Comparison of ENCODE assay signal across 20 mouse cellular contexts in the genomic region with DNA sequence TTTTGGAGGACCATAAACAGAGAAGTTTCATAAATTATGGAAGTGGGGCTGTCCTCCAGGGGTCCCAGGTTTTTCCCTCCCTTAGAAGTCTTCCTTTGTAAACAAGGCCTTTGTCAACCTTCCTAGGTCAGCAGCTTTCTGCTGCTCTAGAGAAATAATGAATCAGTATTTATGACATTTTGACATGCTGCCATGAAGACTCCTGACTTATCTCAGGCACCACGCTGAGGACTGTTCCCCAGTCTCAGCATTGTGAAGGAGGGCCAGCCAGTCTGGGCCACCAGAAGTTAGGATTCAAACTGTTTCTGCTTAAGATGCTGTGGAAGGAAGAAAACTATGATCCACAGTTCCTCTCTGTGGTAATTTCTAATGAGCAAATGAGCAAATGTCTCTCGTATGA. TPM values are rescaled to one million over a fixed set of nuclear protein-coding genes. Genes with fewer than 3 reads are reported as not detected.
DNase-seq lines count a peak whose midpoint lies in the region; ATAC-seq and TF ChIP-seq lines count a peak whose summit lies in the region.
"Had no signal": no experiment of that assay in that cellular context is flagged by ENCODE, and none has a peak within 500 bp of the region (broad histone marks: within the 10 kb centered on the region; RNA-seq: fewer than 3 reads in every experiment).

No protein-coding gene starts in this region.

- 0 out of 2 replicates have a peak overlapping the region, but pooled peaks have one; percentile 5 for H3K4me2 ChIP-seq in embryonic facial prominence, embryonic 14.5 days (ENCODE audit: low read depth, low read length)
- no peak overlapping the region for H3K4me2 ChIP-seq in heart, embryonic 13.5 days
- H3K4me2 ChIP-seq in heart, embryonic 12.5 days: no peak overlapping the region
- H3K4me2 ChIP-seq in lung, embryonic 15.5 days: peak overlapping the region; percentile 8; the same call in 1 of the 2 replicates
- H3K4me2 ChIP-seq: embryonic facial prominence, embryonic 12.5 days; heart, embryonic 11.5 days; hindbrain, embryonic 13.5 days; intestine, embryonic 15.5 days had no signal

- H3K79me2 ChIP-seq in MEL (ENCODE audit: control insufficient read depth, insufficient read depth, low read length, poor library complexity): peaks cover 21% of the 10 kb centered on the region

- no peaks in the 10 kb centered on the region for H3K9me3 ChIP-seq in embryonic facial prominence, embryonic 14.5 days (ENCODE audit: control insufficient read depth, low read length)
- H3K9me3 ChIP-seq in embryonic facial prominence, embryonic 10.5 days: no peaks in the 10 kb centered on the region
- H3K9me3 ChIP-seq in heart, embryonic 13.5 days: no peaks in the 10 kb centered on the region
- no peaks in the 10 kb centered on the region for H3K9me3 ChIP-seq in heart, embryonic 12.5 days (replicated peaks)
- H3K9me3 ChIP-seq in lung, embryonic 15.5 days: no peaks in the 10 kb centered on the region
- no peaks in the 10 kb centered on the region for H3K9me3 ChIP-seq in MEL (replicated peaks; ENCODE audit: insufficient read depth, low read length)
- H3K9me3 ChIP-seq: embryonic facial prominence, embryonic 12.5 days; hindbrain, embryonic 13.5 days; intestine, embryonic 15.5 days had no signal

- no peak for ATAC-seq in embryonic facial prominence, embryonic 14.5 days (ENCODE audit: low read depth)
- no peak for ATAC-seq in heart, embryonic 13.5 days (ENCODE audit: extremely low read depth, insufficient number of reproducible peaks, low FRiP score, low TSS enrichment)
- no peak for ATAC-seq in heart, embryonic 12.5 days (ENCODE audit: insufficient number of reproducible peaks, low FRiP score)
- no peak for ATAC-seq in lung, embryonic 15.5 days (ENCODE audit: borderline replicate concordance, extremely low read depth, low FRiP score, low TSS enrichment)
- no peak for ATAC-seq in CD4-positive, CD25-positive, alpha-beta regulatory T cell, adult 4 months
- ATAC-seq: forebrain, embryonic 14.5 days; intestine, embryonic 15.5 days had no signal

- no peak for TF ChIP-seq CTCF in MEL (IDR thresholded peaks at IDR 0.05 in 2 of 3, conservative IDR thresholded peaks at IDR 0.05 in 1 of 3; ENCODE audit: control insufficient read depth in 1 of 3, insufficient read depth in 1 of 3, low read depth in 2 of 3, low read length in 3 of 3, poor library complexity in 1 of 3, severe bottlenecking in 1 of 3)

- 50% methylated on average over 2 of the region's 2 CpGs for WGBS in embryonic facial prominence, embryonic 14.5 days
- 40% methylated on average over 2 of the region's 2 CpGs for WGBS in embryonic facial prominence, embryonic 10.5 days
- 49% methylated on average over 2 of the region's 2 CpGs for WGBS in heart, embryonic 13.5 days
- 43% methylated on average over 2 of the region's 2 CpGs for WGBS in heart, embryonic 12.5 days
- WGBS in lung, embryonic 15.5 days: 31% methylated on average over 2 of the region's 2 CpGs

- no peak for DNase-seq in embryonic facial prominence, embryonic 14.5 days (ENCODE audit: low spot score)
- no peak for DNase-seq in embryonic facial prominence, embryonic 10.5 days (ENCODE audit: low spot score)
- DNase-seq in lung, postnatal 14 days: no peak
- DNase-seq in MEL (ENCODE audit: low read depth, low spot score): peak; percentile 66
- DNase-seq: adrenal gland, adult 2 months; adrenal gland, postnatal 25 days; B cell, adult 2 months; cerebellum, adult 8-10 months; cerebellum, postnatal 14 days; heart, adult 2 months; heart, postnatal 4 days had no signal

- H3K4me1 ChIP-seq in embryonic facial prominence, embryonic 14.5 days (ENCODE audit: control insufficient read depth, insufficient read depth, low read length): peaks cover 10% of the 10 kb centered on the region
- peaks cover 34% of the 10 kb centered on the region for H3K4me1 ChIP-seq in embryonic facial prominence, embryonic 10.5 days
- H3K4me1 ChIP-seq in heart, embryonic 13.5 days: peaks cover 30% of the 10 kb centered on the region
- peaks cover 27% of the 10 kb centered on the region for H3K4me1 ChIP-seq in heart, embryonic 12.5 days (replicated peaks)
- 0 out of 2 replicates have a peak, but pooled peaks cover 16% of the 10 kb centered on the region for H3K4me1 ChIP-seq in lung, embryonic 15.5 days
- peaks cover 35 to 39% of the 10 kb centered on the region in 2 experiments for H3K4me1 ChIP-seq in MEL (ENCODE audit: control insufficient read depth in 1 of 2, insufficient read depth in 2 of 2, low read length in 2 of 2)

- no peak overlapping the region for H3K27ac ChIP-seq in embryonic facial prominence, embryonic 14.5 days (replicated peaks; ENCODE audit: low read depth, low read length)
- H3K27ac ChIP-seq in embryonic facial prominence, embryonic 10.5 days (replicated peaks): no peak overlapping the region
- H3K27ac ChIP-seq in heart, embryonic 13.5 days (replicated peaks): no peak overlapping the region
- H3K27ac ChIP-seq in heart, embryonic 12.5 days (ENCODE audit: poor library complexity, severe bottlenecking): no peak overlapping the region
- H3K27ac ChIP-seq in lung, embryonic 15.5 days: no peak overlapping the region
- no peak overlapping the region for H3K27ac ChIP-seq in MEL (ENCODE audit: control insufficient read depth, low read depth, low read length)
- H3K27ac ChIP-seq: embryonic facial prominence, embryonic 12.5 days; heart, adult 2 months; hindbrain, embryonic 13.5 days; intestine, embryonic 15.5 days had no signal

- TF ChIP-seq RAD21 in MEL (IDR thresholded peaks at IDR 0.05; ENCODE audit: low read depth, low read length): no peak

- TF ChIP-seq EP300 in MEL (IDR thresholded peaks at IDR 0.05; ENCODE audit: low read depth in 1 of 2, low read length in 2 of 2): 0 out of 4 replicates have a peak, but pooled peaks of 1 of the 2 experiments have one; percentile 42

- TF ChIP-seq POLR2A in MEL (IDR thresholded peaks at IDR 0.05; ENCODE audit: control insufficient read depth in 1 of 2, insufficient read depth in 1 of 2, low read depth in 1 of 2, low read length in 2 of 2, poor library complexity in 1 of 2): no peak

- H3K27me3 ChIP-seq in embryonic facial prominence, embryonic 14.5 days (replicated peaks; ENCODE audit: control insufficient read depth, insufficient read depth, low read length): no peaks in the 10 kb centered on the region
- H3K27me3 ChIP-seq in embryonic facial prominence, embryonic 10.5 days (replicated peaks; ENCODE audit: low read depth, poor library complexity, severe bottlenecking): peaks cover 49% of the 10 kb centered on the region
- H3K27me3 ChIP-seq in heart, embryonic 13.5 days (replicated peaks): 0 out of 2 replicates have a peak, but pooled peaks cover 3% of the 10 kb centered on the region
- H3K27me3 ChIP-seq in heart, embryonic 12.5 days (replicated peaks): peaks cover 3% of the 10 kb centered on the region; the same call in 1 of the 2 replicates
- no peaks in the 10 kb centered on the region for H3K27me3 ChIP-seq in lung, embryonic 15.5 days
- H3K27me3 ChIP-seq in MEL (ENCODE audit: control insufficient read depth in 1 of 2, insufficient read depth in 2 of 2, low read length in 2 of 2): no peaks in the 10 kb centered on the region
- H3K27me3 ChIP-seq: intestine, embryonic 15.5 days had no signal

- no peaks in the 10 kb centered on the region for H3K36me3 ChIP-seq in embryonic facial prominence, embryonic 14.5 days (ENCODE audit: control insufficient read depth, insufficient read depth, low read length)
- H3K36me3 ChIP-seq in embryonic facial prominence, embryonic 10.5 days (replicated peaks): no peaks in the 10 kb centered on the region
- no peaks in the 10 kb centered on the region for H3K36me3 ChIP-seq in heart, embryonic 13.5 days
- no peaks in the 10 kb centered on the region for H3K36me3 ChIP-seq in heart, embryonic 12.5 days
- no peaks in the 10 kb centered on the region for H3K36me3 ChIP-seq in lung, embryonic 15.5 days
- peaks cover 0 to 44% of the 10 kb centered on the region in 2 experiments; a peak in 2 of 4 replicates for H3K36me3 ChIP-seq in MEL (ENCODE audit: control insufficient read depth in 1 of 2, insufficient read depth in 2 of 2, low read length in 2 of 2)
- H3K36me3 ChIP-seq: embryonic facial prominence, embryonic 12.5 days; hindbrain, embryonic 13.5 days; intestine, embryonic 15.5 days had no signal

- no peak overlapping the region for H3K4me3 ChIP-seq in embryonic facial prominence, embryonic 14.5 days (ENCODE audit: low read depth, low read length)
- H3K4me3 ChIP-seq in embryonic facial prominence, embryonic 10.5 days: no peak overlapping the region
- H3K4me3 ChIP-seq in heart, embryonic 13.5 days: no peak overlapping the region
- H3K4me3 ChIP-seq in heart, embryonic 12.5 days: no peak overlapping the region
- H3K4me3 ChIP-seq in lung, embryonic 15.5 days: no peak overlapping the region
- H3K4me3 ChIP-seq in MEL (ENCODE audit: control insufficient read depth in 1 of 2, insufficient read depth in 1 of 2, low read depth in 2 of 2, low read length in 2 of 2): no peak overlapping the region
- H3K4me3 ChIP-seq: embryonic facial prominence, embryonic 12.5 days; heart, adult 2 months; hindbrain, embryonic 13.5 days; intestine, embryonic 15.5 days had no signal

- peak overlapping the region; percentile 5; the same call in 1 of the 2 replicates for H3K9ac ChIP-seq in embryonic facial prominence, embryonic 14.5 days (ENCODE audit: low read depth, low read length)
- 0 out of 2 replicates have a peak overlapping the region, but pooled peaks have one; percentile 33 for H3K9ac ChIP-seq in heart, embryonic 13.5 days
- no peak overlapping the region for H3K9ac ChIP-seq in heart, embryonic 12.5 days
- no peak overlapping the region for H3K9ac ChIP-seq in lung, embryonic 15.5 days
- no peak overlapping the region for H3K9ac ChIP-seq in MEL (ENCODE audit: control insufficient read depth, low read depth, low read length, poor library complexity, severe bottlenecking)
- H3K9ac ChIP-seq: embryonic facial prominence, embryonic 12.5 days; hindbrain, embryonic 13.5 days; intestine, embryonic 15.5 days had no signal

TF ChIP-seq in MEL, 35 proteins besides CTCF, POLR2A, EP300 and RAD21 (continues in another document):
- TF ChIP-seq E2F4 (IDR thresholded peaks at IDR 0.05; ENCODE audit: borderline replicate concordance, low read depth, low read length) (no peak), KAT2A (conservative IDR thresholded peaks at IDR 0.05; ENCODE audit: low read depth, low read length) (no peak)

RNA-seq across cellular contexts. Expression of a gene that starts 4.8 kb away (rescaled TPM):
- polyA plus RNA-seq in embryonic facial prominence, embryonic 14.5 days (2014; fragmentation: Nextera tagmentation; extraction: Ambion mirVana): 63.5 and 66.6 TPM in 2 replicates
- 39.2 and 49.0 TPM in 2 replicates for polyA plus RNA-seq in embryonic facial prominence, embryonic 10.5 days (2016; fragmentation: Nextera tagmentation; extraction: Ambion mirVana)
- 25.8 and 27.4 TPM in 2 replicates for polyA plus RNA-seq in heart, embryonic 13.5 days (2015; fragmentation: Nextera tagmentation; extraction: Ambion mirVana)
- 31.0 and 34.1 TPM in 2 replicates for polyA plus RNA-seq in heart, embryonic 12.5 days (2016; fragmentation: Nextera tagmentation; extraction: Ambion mirVana)
- 38.0 and 45.3 TPM in 2 replicates for polyA plus RNA-seq in lung, embryonic 15.5 days (2015; fragmentation: Nextera tagmentation; extraction: Ambion mirVana)
- 6.6 and 7.1 TPM in 2 replicates for total RNA-seq in MEL (2012; rRNA removed)
- 10 to 100 TPM in 1 of 2 experiments, not detected in 1; 23.2 TPM for polyA plus RNA-seq in MEL (2012; ENCODE audit: insufficient read depth in 1 of 2, insufficient read length in 2 of 2, low read depth in 1 of 2, low replicate concordance in 2 of 2, missing spikeins in 1 of 2)
- polyA plus RNA-seq in CD4-positive, CD25-positive, alpha-beta regulatory T cell, adult 4 months (2017; shearing (Covaris generic)): 10 to 100 TPM; 40.8 to 49.9 TPM

Comparison
In these comparisons a context has a peak if more than half of its experiments do, and no peak if none do; other contexts are left out.
1. H3K9ac ChIP-seq: peak in embryonic facial prominence, embryonic 14.5 days (single experiment) and heart, embryonic 13.5 days (single experiment); none in heart, embryonic 12.5 days (single experiment), lung, embryonic 15.5 days (single experiment) and MEL (single experiment).
2. H3K4me2 ChIP-seq: peak in embryonic facial prominence, embryonic 14.5 days (single experiment) and lung, embryonic 15.5 days (single experiment); none in heart, embryonic 13.5 days (single experiment) and heart, embryonic 12.5 days (single experiment).